Mouse (Mus musculus): ENCODE results near the gene Cyp2c66. TPM values are rescaled to one million over a fixed set of nuclear protein-coding genes. Genes with fewer than 3 reads are reported as not detected.

The Cyp2c66 gene
- polyA plus RNA-seq (2012; ENCODE audit: low replicate concordance): not detected in 2 replicates

DNA sequence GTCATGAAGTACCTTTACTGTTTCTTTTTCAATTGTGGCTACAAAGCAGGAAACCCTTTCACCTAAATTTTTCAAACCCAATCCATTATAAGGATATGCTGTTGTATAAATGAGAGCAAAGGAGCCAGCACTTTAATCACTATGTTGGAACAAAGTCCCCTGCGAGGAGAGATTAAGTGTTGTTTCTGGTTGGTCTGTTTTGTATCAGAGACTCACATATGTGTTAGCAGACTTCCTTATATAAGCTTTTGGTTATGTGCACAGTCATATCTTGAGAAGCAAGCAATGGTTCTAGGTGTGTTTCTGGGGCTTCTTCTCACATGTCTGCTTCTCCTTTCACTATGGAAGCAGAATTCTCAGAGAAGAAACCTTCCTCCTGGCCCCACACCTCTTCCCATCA, at the start of gene Cyp2c66:
TSS of gene Cyp2c66 (plus strand) at position 255 of the 400 bp plus-strand sequence.

Other genes starting within 250 kb of the Cyp2c66 start
- gene Hells, start 183.0 kb upstream of the Cyp2c66 start, polyA plus RNA-seq (2012; ENCODE audit: low replicate concordance): 1.1 and 38.3 TPM in 2 replicates
- not detected in 2 replicates for gene Cyp2c55, start 106.9 kb upstream of the Cyp2c66 start, polyA plus RNA-seq (2012; ENCODE audit: low replicate concordance)
- not detected in 2 replicates for gene Cyp2c65, start 52.9 kb upstream of the Cyp2c66 start, polyA plus RNA-seq (2012; ENCODE audit: low replicate concordance)
- gene Cyp2c29, start 155.5 kb downstream of the Cyp2c66 start, polyA plus RNA-seq (2012; ENCODE audit: low replicate concordance): not detected in 2 replicates

Data from leukemia stem cell, adult 10-12 weeks (primary cell).